Mouse (Mus musculus) limb, embryonic 11.5 days (tissue): ENCODE results near the gene Plbd2. TPM values are rescaled to one million over a fixed set of nuclear protein-coding genes. Genes with fewer than 3 reads are reported as not detected.
A peak's percentile ranks its signal among the peaks of the same experiment; 100 is the strongest.

ENCODE experiments used
- ATAC-seq: fragments of 200-750 bp; cut with Nextera tagmentation; 2 replicates; pipeline ENCODE4 v1.8.0; 2017; ENCODE audit warnings: low read depth; ENCODE audit not compliant: insufficient number of reproducible peaks, low FRiP score, low TSS enrichment
- DNase-seq: peaks from one replicate; pipeline ENCODE4 v3.0.0-alpha.2; 2015; ENCODE audit warnings: low spot score
- H3K27ac ChIP-seq: fragments of 300-500 bp; sonication (generic); replicated peaks from 2 replicates; pipeline ENCODE4 v1.5.1; 2014; ENCODE audit warnings: low read depth, mild to moderate bottlenecking, low read length
- H3K27me3 ChIP-seq: fragments of 300-500 bp; sonication (generic); 2 replicates; pipeline ENCODE4 v1.6.1; 2014; ENCODE audit warnings: mild to moderate bottlenecking, low read length, mixed read lengths; ENCODE audit not compliant: control insufficient read depth, insufficient read depth
- H3K36me3 ChIP-seq: fragments of 300-500 bp; sonication (generic); 2 replicates; pipeline ENCODE4 v1.6.1; 2014; ENCODE audit warnings: mild to moderate bottlenecking, low read length, moderate library complexity, mixed read lengths; ENCODE audit not compliant: control insufficient read depth, insufficient read depth
- H3K4me1 ChIP-seq: fragments of 300-500 bp; sonication (generic); 2 replicates; pipeline ENCODE4 v1.6.1; 2014; ENCODE audit warnings: low read length, mixed read lengths; ENCODE audit not compliant: control insufficient read depth, insufficient read depth
- H3K4me2 ChIP-seq: fragments of 300-500 bp; sonication (generic); 2 replicates; pipeline ENCODE4 v1.6.1; 2014; ENCODE audit warnings: low read depth, mild to moderate bottlenecking, moderate library complexity; ENCODE audit not compliant: severe bottlenecking
- H3K4me3 ChIP-seq: fragments of 300-500 bp; sonication (generic); 2 replicates; pipeline ENCODE4 v1.5.1; 2014; ENCODE audit warnings: low read depth, low read length
- H3K9ac ChIP-seq: fragments of 300-500 bp; sonication (generic); 2 replicates; pipeline ENCODE4 v1.6.1; 2014; ENCODE audit warnings: mild to moderate bottlenecking, low read length
- H3K9me3 ChIP-seq: fragments of 300-500 bp; sonication (generic); 2 replicates; pipeline ENCODE4 v1.6.1; 2016; ENCODE audit warnings: low read length; ENCODE audit not compliant: control insufficient read depth
- WGBS: fragments of 180-500 bp; shearing (Covaris S2); extraction: QIAGEN DNeasy Blood & Tissue Kit; methylation state at CpG from one replicate; pipeline ENCODE4 v1.1.7; 2014; 5-methylcytosine and 5-hydroxymethylcytosine counted together
- polyA plus RNA-seq: library from polyadenylated mRNA; unstranded; fragments of >200 nt; fragmentation: Nextera tagmentation; extraction: Ambion mirVana; gene quantifications from 2 replicates; pipeline ENCODE4 v1.2.1, GENCODE M21; 2014

Gene Plbd2
- polyA plus RNA-seq, 1 experiment from 2014 or later = 29.2 TPM

GRCm38 (mm10) chr5:120495064-120495702 is 8.2 kb downstream of the Plbd2 start:
- no peak for ATAC-seq
- no peaks in the 10 kb centered on the region for H3K4me1 ChIP-seq
- no peak overlapping the region for H3K4me3 ChIP-seq
- DNase-seq = no peak
- WGBS = 74% methylated on average over 10 of the region's 10 CpGs
- H3K36me3 ChIP-seq = peaks cover 7% of the 10 kb centered on the region
- no peak overlapping the region for H3K4me2 ChIP-seq
- H3K9me3 ChIP-seq = no peaks in the 10 kb centered on the region
- no peak overlapping the region for H3K9ac ChIP-seq
- H3K27ac ChIP-seq = no peak overlapping the region
- H3K27me3 ChIP-seq = no peaks in the 10 kb centered on the region

GRCm38 (mm10) chr5:120493873-120494395 is 9.5 kb downstream of the Plbd2 start:
- H3K4me3 ChIP-seq = no peak overlapping the region
- no peaks in the 10 kb centered on the region for H3K4me1 ChIP-seq
- H3K9ac ChIP-seq = no peak overlapping the region
- H3K4me2 ChIP-seq = no peak overlapping the region
- H3K27ac ChIP-seq = no peak overlapping the region
- 88% methylated on average over 9 of the region's 9 CpGs for WGBS
- H3K9me3 ChIP-seq = no peaks in the 10 kb centered on the region
- no peaks in the 10 kb centered on the region for H3K27me3 ChIP-seq
- DNase-seq (no peak), ATAC-seq (no peak)
- H3K36me3 ChIP-seq = peaks cover 7% of the 10 kb centered on the region

GRCm38 (mm10) chr5:120493440-120493839 is 10.0 kb downstream of the Plbd2 start:
- H3K36me3 ChIP-seq = peaks cover 4% of the 10 kb centered on the region
- no peak overlapping the region for H3K4me2 ChIP-seq
- no peaks in the 10 kb centered on the region for H3K9me3 ChIP-seq
- H3K27me3 ChIP-seq = no peaks in the 10 kb centered on the region
- WGBS = 84% methylated on average over 6 of the region's 6 CpGs
- H3K4me1 ChIP-seq = no peaks in the 10 kb centered on the region
- no peak overlapping the region for H3K4me3 ChIP-seq
- ATAC-seq (no peak), DNase-seq (no peak)
- no peak overlapping the region for H3K9ac ChIP-seq
- no peak overlapping the region for H3K27ac ChIP-seq

- H3K4me3 ChIP-seq = no peak overlapping the region
- H3K27me3 ChIP-seq = no peaks in the 10 kb centered on the region
- no peak overlapping the region for H3K27ac ChIP-seq
- no peaks in the 10 kb centered on the region for H3K4me1 ChIP-seq
- peaks cover 3% of the 10 kb centered on the region; the same call in 1 of the 2 replicates for H3K36me3 ChIP-seq
- no peak for ATAC-seq
- DNase-seq = peak; percentile 73
- H3K9ac ChIP-seq = no peak overlapping the region
- no peaks in the 10 kb centered on the region for H3K9me3 ChIP-seq
- WGBS = 58% methylated on average over 11 of the region's 11 CpGs
- no peak overlapping the region for H3K4me2 ChIP-seq
These were observed 11.0 kb downstream of the Plbd2 start for GRCm38 (mm10) chr5:120492437-120492836.

- Histone ChIP-seq H3K36me3 (peaks cover 9% of the 10 kb centered on the region; the same call in 1 of the 2 replicates), H3K9ac (no peak overlapping the region), H3K9me3 (no peaks in the 10 kb centered on the region), H3K4me1 (no peaks in the 10 kb centered on the region), H3K4me3 (no peak overlapping the region), H3K4me2 (no peak overlapping the region), H3K27me3 (no peaks in the 10 kb centered on the region), H3K27ac (no peak overlapping the region)
- WGBS = 88% methylated on average over 8 of the region's 8 CpGs
- ATAC-seq (no peak), DNase-seq (no peak)
These were observed 12.7 kb downstream of the Plbd2 start for GRCm38 (mm10) chr5:120490679-120491192.

GRCm38 (mm10) chr5:120487844-120488243 is 15.6 kb downstream of the Plbd2 start:
- H3K9me3 ChIP-seq = no peaks in the 10 kb centered on the region
- H3K4me1 ChIP-seq = no peaks in the 10 kb centered on the region
- no peak overlapping the region for H3K4me2 ChIP-seq
- WGBS = 85% methylated on average over 8 of the region's 8 CpGs
- H3K27ac ChIP-seq = no peak overlapping the region
- H3K36me3 ChIP-seq = peaks cover 8% of the 10 kb centered on the region; the same call in 1 of the 2 replicates
- no peak overlapping the region for H3K9ac ChIP-seq
- no peaks in the 10 kb centered on the region for H3K27me3 ChIP-seq
- ATAC-seq = no peak
- no peak for DNase-seq
- H3K4me3 ChIP-seq = no peak overlapping the region

GRCm38 (mm10) chr5:120483399-120483798 is 20.0 kb downstream of the Plbd2 start:
- H3K27ac ChIP-seq = no peak overlapping the region
- H3K4me3 ChIP-seq = no peak overlapping the region
- H3K9me3 ChIP-seq = no peaks in the 10 kb centered on the region
- ATAC-seq (no peak), DNase-seq (no peak)
- H3K9ac ChIP-seq = no peak overlapping the region
- peaks cover 6% of the 10 kb centered on the region; the same call in 1 of the 2 replicates for H3K36me3 ChIP-seq
- H3K4me1 ChIP-seq = no peaks in the 10 kb centered on the region
- WGBS = 87% methylated on average over 19 of the region's 19 CpGs
- no peak overlapping the region for H3K4me2 ChIP-seq
- H3K27me3 ChIP-seq = no peaks in the 10 kb centered on the region

- H3K27me3 ChIP-seq = no peaks in the 10 kb centered on the region
- no peak overlapping the region for H3K4me3 ChIP-seq
- ATAC-seq = no peak
- no peak overlapping the region for H3K27ac ChIP-seq
- no peak overlapping the region for H3K4me2 ChIP-seq
- no peaks in the 10 kb centered on the region for H3K9me3 ChIP-seq
- DNase-seq = no peak
- 71% methylated on average over 9 of the region's 9 CpGs for WGBS
- 0 out of 2 replicates have a peak, but pooled peaks cover 3% of the 10 kb centered on the region for H3K4me1 ChIP-seq
- H3K36me3 ChIP-seq = 0 out of 2 replicates have a peak, but pooled peaks cover 2% of the 10 kb centered on the region
- H3K9ac ChIP-seq = no peak overlapping the region
These were observed 22.2 kb downstream of the Plbd2 start for GRCm38 (mm10) chr5:120481205-120481604.
